Mouse (Mus musculus) embryo, embryonic 10.5 days (tissue): ENCODE measurements around the gene Cntnap5b.
"Not testable (repeated sequence)": the region's sequence is repeated elsewhere in the genome, so short reads cannot be mapped to it uniquely, and the experiment has no call there.

Experiments
- DNase-seq: peaks from one replicate; pipeline ENCODE4 v3.0.0-alpha.2; 2015; ENCODE audit warnings: low spot score

Cntnap5b gene

DNA sequence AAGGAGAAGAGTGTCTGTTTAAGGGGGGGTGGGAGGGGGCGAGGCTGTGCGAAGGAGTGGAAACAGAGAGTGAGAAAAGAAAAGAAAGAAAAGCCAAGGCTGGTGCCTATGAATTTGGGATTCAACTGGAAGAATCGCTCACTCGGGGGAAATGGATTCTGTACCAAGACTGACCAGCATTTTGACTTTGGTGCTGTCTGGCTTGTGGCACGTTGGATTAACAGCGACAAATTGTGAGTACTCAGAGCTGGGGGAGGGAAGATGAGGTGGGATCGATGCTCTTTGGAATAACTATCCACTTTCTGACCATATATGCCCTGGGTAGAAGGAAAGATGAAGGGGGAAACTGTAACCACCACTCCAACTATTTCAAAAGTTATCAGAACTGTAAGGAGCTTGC is at the start of gene Cntnap5b:
Cntnap5b (plus strand) TSS at position 152 of the 400 bp plus-strand sequence.
- no peak for DNase-seq

DNA sequence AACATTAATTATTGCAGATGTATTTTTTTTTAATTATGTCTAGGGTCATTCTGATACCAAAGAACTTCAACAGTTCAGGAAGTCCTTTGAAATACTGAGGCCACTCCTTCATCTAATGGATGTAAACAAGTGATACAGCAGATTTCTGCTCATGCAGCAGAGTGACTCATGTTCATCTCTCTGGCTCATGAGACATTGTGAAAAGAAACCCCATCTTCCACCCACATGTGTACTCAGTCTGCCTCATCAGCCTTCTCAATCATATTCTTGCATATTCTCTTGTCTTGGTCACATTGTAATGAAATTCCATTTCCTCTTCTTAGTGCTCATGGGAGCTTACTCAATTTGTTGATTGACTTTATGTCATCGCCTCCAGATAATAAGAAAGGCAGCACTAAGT is 12.6 kb upstream of the Cntnap5b start:
- DNase-seq: no peak

GRCm38 (mm10) chr1:99772183-99772582 is 382 bp upstream of the Cntnap5b start:
- DNase-seq: peak; percentile 93

- peak; percentile 69 for DNase-seq
These were observed 1.6 kb downstream of the Cntnap5b start for GRCm38 (mm10) chr1:99774144-99774543.

DNA sequence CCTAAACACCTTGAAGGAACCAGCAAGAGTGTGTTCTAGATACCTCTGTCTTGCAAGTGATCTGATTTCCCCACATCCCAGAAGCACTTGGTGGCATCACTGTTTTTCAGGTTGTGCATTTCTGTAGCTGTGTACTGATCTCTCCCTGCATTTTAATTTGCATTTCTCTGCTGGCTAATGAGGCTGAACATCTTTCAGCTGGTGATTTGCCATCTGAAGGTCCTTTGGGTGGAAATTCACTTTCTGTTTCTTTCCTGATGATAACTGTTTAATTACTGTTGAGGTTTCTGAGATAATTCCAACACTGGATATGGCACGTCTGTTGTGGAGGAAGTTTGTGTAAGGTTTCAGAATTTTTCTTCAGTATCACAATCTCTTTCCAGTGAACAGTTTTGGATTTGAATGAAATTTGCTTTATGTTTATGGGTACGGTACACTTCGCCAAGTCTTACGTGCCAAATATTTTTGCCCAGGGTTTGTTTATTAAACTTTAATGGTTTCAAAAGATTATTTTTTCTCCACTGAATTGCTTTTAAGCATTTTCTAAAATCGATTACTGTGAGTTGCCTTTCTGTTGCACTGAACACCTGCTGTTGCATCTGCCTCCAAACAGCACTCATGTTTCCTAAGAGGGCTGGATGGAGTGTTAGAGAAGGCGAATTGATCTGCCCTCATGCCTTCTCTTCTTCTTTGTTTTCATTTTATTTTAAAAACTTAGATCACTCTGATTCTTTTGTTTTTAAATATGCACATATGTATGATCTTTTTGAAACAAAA is 41.0 kb downstream of the Cntnap5b start:
- DNase-seq: no peak

DNA sequence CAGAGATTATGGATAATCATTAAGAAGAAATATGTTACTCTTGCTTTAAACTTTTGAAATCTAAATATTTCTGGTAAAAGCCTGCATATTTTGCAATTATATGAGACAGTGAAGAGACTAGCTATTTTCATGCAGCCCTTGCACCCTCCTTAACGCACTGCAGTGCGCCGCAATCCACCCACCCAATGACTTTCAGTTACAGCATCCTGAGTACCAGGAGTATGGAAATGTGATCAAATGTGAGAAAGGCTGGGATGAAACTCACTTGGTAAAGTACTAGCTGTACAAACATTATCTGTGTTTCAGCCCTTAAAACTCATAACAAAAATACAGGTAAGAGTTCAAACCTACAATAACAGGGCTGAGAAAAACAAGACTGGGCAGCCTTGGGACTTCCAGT is 99.8 kb downstream of the Cntnap5b start:
- no peak for DNase-seq

DNA sequence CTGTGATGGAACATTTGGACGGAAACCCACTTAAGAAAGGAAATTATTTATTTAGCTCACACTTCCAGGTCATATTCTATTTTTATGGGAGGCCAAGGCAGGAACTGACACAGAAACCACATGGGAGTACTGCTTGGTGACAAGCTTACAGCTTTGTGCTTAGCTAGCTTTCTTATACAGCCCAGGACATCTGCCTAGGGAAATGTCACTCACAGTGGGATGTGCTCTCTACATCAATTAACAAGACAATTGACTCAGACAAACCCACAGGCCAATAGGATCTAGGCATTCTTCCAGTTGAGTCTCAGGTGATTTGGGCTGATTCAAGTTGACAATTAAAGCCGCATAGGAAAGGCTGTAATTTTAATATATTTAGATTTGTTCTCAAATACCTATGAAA is 135.2 kb downstream of the Cntnap5b start:
- no peak for DNase-seq

GRCm38 (mm10) chr1:99943515-99943914 is 170.9 kb downstream of the Cntnap5b start:
- no peak for DNase-seq

- DNase-seq: no peak
These were observed 186.9 kb downstream of the Cntnap5b start for GRCm38 (mm10) chr1:99959428-99959987.

GRCm38 (mm10) chr1:99967300-99968089 is 194.9 kb downstream of the Cntnap5b start:
- DNase-seq: no peak

DNA sequence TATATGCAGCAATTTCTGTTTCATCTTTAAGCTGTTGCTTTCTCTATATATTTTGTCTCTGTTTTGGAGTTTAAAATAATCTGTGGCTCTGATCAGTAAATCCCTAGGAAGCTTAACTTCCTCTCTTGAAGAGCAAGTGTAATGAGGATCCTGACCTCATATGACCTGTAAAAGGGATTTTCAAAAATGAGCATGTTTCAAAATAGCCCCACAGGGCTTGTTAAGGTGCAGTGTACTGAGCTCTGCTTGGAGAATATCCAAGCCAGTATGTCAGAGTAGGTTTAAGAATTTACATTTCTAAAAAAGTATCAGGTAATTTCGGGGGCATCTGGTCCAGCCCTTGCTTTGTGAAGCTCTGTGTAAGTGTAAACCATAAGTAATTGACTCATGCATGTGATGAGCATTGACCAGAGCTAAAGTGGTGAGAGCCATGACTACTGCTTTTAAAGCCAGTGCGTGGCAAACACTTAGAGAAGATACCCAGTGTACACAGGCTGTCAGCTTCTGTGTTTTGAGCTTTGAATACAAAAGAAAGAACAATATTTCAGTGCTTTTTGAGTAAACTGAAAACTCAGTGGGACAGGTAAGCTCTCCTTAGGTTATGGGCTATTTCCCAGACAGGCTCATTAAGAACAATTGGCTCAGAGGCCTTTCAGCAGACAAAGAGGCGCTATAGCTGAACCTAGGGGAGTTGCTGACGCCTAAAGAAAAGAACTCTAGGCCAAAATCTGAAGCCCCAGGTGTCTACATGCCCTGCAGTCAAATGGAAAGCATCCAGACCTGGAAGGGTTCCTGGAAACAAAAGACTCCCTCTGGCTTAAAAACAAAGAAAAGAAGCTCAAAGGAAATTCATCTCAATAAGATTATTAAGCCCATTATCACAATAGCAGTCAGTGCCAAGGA is 197.9 kb downstream of the Cntnap5b start:
- DNase-seq: no peak

GRCm38 (mm10) chr1:100001226-100001625 is 228.7 kb downstream of the Cntnap5b start:
- DNase-seq: not testable (repeated sequence)

GRCm38 (mm10) chr1:100006021-100006745 is 233.6 kb downstream of the Cntnap5b start:
- no peak for DNase-seq

DNA sequence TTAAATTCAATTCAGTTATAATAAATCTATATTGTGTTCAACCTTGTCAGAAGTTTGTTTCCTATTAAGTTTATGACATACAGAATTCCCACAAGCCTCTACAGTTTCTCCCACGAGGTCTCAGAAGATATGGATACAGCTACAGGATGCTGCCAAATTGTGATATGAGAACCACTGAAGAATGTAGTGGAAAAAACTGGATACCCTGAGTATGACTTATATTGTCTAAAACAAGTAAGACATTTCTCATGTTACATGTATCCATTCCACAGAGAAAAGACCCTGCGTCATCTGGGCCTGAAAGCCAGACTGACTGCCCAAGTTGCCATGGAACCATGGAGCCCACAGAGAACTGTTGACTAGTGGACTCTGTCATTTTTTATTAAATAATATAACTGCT is 269.2 kb downstream of the Cntnap5b start:
- DNase-seq: no peak

- no peak for DNase-seq
These were observed 307.2 kb downstream of the Cntnap5b start for GRCm38 (mm10) chr1:100079812-100080211.

- no peak for DNase-seq
These were observed 328.0 kb downstream of the Cntnap5b start for GRCm38 (mm10) chr1:100100516-100100915.

DNA sequence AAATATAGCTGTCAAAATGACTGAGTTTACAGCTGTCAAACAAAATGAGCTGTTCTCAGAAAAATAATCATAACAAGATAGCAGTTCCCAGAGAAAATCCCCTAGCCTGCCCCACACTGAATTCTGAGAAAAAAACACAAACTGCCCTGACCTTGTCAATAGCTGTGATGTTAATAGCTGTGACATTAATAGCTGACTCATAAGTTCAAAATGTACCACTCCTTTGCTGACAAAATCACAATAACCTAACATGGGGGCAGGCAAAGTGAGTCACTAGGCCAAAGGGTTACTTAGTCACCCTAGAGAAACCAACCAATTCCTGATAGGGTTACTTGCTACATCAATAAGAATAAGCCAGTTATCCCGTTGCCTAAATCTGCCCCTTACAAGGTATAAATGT is 328.5 kb downstream of the Cntnap5b start:
- no peak for DNase-seq

DNA sequence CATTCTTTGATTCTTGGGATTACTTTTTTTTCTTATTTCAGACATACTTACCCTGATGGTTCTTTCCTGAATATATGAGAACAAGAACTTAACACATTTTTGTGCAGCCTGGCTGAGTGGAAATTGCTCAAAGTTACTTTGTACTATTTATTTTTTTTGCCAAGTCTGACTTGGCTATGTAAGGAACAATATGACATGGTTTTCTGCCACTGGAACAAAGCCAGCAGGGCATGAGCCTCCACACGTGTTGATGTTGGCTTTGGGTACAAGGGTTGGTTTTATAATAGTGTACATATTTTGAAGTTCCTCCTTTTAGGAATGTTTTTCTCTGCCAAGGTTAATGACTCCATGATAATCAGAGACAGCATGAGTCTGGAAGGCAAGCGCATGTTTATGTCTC is 331.8 kb downstream of the Cntnap5b start:
- no peak for DNase-seq

- no peak for DNase-seq
These were observed 349.9 kb downstream of the Cntnap5b start for GRCm38 (mm10) chr1:100122410-100122935.

GRCm38 (mm10) chr1:100163588-100164357 is 391.2 kb downstream of the Cntnap5b start:
- DNase-seq: no peak
